Mouse (Mus musculus): ENCODE data around the gene Dcaf4.

Dcaf4 gene

DNA sequence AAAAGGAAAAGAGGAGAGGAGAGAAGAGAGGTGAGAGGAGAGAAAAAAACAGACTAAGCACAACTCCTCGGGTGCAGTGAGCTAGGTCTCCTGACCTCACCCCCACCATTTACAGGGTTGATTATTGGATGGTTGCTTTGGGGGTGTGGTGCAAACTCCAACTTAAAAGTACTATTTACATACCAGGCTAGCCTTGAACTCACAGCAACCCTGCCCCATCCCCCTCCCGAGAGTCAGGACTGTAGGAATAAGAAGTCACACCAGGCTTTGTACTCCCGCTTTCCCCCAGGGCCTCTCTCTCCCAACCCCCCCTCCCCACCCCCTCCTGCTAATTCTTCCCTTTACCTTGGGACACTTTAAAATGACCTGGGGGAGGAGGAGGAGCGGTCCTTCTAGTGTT lies 23.9 kb upstream of the Dcaf4 start:
- DNase-seq, result peak; percentile 75

DNA sequence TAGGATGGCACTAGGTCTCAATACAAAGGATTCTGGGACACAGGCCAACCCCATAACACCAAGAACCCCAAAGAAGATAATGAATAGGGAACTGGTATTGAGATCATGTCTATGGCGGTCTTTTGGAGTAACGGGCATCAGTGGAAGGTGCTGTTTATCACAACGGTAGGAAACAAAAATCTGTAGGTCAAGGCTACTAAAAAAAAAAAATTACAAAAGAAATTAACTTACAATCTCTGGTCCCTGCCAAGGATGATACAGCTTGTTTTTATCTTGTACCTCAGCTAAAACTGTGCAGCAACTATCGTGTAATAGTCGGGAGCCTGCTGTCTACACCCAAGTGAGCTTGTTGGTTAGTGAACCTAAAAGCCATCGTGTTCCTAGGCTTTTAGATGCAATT lies 23.5 kb upstream of the Dcaf4 start:
- no peak for DNase-seq

DNA sequence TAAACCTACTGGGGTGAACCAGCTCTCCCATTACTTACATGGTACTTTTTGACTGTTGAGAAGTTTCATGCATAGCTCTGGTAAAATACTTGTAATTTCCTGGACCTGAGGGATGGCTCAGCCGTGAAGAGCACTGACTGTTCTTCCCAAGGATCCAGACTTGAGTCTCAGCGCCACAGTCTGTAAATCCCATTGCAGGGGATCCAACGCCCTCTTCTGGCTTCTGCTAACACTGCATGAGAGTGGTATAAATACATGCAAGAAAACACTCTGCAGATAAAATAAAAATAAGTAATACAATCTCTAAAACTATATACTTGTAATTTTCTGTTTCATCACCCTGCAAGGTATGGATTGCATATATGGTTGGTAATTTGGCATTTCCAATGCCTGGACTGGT lies 22.3 kb upstream of the Dcaf4 start:
- no peak for DNase-seq

DNA sequence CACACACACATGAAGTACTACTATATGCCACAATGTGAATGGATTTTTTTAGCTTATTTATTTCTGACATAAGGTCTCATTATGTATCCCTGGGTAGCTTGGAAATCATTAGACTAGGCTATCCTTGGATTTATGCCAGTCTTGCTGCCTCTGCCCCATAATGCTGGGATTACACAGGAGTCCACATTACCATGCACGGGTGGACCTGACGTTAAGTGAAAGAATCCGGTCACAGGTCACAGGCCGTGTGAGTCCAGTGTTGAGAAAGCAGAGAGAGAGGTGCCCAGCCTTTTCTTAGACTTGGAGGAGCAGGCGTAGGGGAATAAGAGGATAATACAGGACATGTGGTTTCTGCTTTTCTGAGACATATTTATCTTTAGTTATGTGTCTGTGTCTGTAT lies 21.0 kb upstream of the Dcaf4 start:
- DNase-seq, result no peak

DNA sequence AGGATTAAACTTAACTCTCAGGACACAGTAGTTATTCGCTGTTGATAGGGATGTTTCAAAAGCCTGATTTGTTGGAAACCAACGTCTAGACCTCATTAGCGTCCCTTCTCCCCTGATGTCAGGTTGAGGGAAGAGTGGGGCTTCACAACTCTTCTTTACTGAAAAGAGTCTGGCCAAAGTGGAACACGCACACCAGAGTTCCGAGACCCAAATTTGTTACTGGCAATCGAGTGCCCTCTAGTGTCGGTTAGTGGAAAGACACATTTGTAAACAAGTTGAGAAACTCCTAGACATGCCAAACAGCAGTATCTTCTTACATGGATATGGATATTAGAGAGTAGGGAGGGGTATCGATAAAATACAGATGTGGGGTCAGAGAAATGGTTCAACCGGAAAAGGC lies 18.1 kb upstream of the Dcaf4 start:
- peak; percentile 85 for DNase-seq

DNA sequence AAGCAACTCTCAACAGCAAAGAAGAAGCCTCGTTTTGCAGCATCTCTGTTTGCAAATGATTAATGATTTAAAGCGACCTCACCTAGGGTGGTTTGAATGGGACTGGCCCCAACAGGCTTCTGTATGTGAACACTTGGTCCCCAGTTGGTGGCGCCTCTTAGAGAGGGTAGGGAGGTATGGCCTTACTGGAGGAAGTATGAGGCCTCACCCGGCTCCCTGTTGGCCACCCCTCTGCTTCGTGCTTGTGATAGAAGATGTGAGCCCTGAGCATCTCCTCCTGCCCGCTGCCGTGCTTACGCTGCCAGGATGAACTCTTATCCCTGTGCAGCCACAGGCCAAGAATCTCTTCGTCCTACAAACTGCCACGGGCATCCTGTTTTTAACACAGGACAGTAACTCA lies 13.7 kb upstream of the Dcaf4 start:
- no peak for DNase-seq

DNA sequence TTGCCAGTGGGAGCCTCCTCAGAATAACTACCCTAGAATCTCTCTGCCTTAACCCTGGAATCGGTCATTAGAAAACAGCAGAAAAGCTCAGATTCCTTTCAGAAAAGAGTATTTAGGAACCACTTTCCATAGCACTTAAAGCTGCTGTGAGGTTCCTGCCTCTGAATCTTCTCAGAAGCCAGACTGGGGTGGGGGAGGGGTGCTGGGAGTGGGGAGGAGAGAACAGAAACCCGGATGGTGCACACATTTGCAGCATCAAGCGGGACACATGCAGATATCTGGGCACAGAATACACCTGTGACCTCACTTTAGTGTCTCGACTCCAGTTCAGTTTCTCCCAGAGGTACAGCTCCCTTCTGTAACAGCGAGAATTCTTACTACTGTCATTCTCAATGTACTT lies 9.7 kb upstream of the Dcaf4 start:
- DNase-seq, result no peak

DNA sequence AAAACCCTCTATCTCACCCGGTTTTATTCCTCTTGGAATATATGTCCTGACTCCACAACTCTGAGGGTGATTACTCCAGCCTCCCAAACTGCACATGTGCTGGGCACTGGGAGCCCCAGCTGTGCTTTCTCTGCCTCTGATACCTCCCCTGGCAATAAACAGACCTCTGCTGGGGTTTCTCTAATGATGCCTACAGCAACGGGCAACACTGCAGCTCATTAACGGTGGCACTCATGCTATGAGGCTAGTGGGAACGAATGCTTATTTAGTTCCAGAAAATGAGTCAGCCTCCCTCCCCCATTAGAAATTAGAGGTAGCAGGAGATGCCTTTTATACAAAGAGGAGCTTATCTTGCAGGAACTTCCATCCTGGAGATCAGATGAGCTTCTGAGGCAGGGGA lies 7.5 kb upstream of the Dcaf4 start:
- peak; percentile 80 for DNase-seq

DNA sequence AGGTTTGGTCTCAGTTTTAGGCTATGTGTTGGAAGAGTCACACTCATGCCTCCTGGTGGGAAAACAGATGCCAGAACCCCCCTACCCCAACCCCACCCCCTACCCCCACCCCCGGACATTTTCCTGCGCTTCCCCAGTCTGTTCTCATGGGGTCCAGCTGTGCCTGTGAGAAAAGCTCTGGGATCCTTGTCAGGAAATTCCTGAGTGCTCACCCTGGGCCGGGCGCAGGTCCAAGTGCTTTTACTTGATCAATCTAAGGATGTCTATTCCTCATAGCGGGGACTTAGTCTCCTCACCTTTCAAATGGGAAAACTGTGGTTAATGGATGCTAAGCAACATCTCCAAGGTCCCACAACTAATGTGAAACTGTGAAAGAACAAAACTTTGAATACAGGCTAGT lies 7.1 kb upstream of the Dcaf4 start:
- peak; percentile 91 for DNase-seq

DNA sequence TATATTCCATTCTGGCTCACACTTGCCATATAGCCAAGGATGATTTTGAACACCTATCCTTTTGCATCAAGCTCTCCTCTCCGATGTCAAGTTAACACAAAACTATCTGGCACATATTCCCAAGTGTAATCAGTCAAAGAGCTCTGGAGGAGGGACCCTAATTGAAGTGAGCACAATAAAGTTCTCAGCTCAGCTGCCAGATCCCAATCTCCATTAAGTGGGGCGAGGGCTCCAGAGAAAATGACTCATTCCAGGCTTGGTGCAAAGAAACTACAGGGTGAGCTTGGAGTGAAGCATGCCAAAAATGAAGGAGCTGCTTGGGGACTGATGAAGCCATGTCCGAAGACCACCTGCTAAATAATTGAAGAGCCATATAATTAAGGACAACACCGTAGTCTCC lies 6.0 kb upstream of the Dcaf4 start:
- no peak for DNase-seq

DNA sequence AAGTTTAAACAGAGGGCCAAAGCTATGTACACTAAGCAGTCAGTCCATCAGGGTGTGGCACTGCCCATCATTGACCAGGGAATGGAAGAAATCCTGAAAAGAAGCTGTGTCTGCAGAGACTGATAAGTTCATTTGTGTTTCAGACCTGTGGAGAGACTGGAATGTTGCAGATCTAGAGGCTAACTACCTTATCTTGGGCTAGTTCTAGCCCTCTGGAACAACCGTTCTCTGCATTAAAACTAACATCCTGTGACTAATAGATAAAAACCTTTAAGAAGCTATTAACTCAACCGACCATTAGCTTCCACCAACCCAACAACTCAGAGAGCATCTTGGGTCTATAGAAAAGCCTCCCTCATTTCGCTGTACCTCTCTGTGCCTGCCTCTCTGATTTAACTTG lies 2.7 kb upstream of the Dcaf4 start:
- DNase-seq, result no peak

DNA sequence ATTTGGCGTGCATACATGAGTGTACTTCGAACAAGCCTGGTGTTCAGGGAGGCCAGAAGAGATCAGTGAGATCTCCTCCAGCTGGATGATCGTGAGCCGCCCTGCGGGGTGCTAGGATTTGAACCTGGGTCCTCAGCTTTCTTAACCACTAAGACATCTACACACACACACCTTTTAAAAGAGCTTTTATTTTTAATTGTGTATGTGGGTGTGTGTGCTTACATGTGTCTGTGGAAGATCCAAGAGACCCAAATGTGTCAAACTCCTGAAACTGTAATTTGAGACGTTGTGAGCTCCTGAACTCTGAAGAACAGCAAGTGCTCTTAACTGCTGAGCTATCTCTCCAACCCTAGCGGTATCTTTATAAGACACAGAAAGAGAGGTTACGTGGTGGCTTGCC lies 817 bp downstream of the Dcaf4 start:
- DNase-seq, result no peak

DNA sequence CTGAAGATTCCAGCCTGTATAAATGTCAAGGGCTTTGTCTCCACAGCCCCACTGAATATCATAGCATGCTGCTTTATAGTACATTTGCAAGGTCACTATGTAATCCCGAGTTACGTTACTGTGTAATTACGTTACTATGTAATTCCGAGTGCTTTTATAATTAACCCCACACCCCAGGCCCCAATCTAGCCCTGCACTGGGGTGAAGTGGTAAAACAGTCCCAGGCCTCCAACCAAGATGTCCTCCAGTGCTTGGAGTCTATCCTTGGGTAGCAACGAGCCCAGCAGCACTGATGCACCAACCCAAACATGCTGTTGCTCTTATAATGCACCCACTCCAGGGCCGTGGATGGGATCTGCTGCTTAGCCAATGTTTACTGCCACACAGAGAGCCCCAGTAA lies 2.8 kb downstream of the Dcaf4 start:
- peak; percentile 83 for DNase-seq

DNA sequence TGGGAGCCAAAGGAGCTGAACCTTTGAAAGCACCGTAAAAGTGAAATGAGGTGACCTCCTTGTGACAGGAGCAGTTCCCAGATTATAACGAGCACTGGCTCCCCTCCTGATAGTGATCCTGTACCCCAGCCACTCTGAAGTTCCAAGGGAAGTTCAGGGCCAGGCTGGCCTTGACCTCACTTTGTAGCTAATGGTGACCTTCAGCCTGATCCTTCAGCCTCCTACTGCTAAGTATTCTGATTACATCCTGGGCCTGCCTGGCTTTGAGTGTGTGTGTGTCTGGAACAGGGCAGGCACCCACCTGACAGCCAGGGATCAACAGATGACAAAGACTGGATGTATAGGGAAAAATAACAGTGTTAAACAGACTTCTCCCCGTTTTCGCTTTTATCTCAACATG lies 3.6 kb downstream of the Dcaf4 start:
- no peak for DNase-seq

DNA sequence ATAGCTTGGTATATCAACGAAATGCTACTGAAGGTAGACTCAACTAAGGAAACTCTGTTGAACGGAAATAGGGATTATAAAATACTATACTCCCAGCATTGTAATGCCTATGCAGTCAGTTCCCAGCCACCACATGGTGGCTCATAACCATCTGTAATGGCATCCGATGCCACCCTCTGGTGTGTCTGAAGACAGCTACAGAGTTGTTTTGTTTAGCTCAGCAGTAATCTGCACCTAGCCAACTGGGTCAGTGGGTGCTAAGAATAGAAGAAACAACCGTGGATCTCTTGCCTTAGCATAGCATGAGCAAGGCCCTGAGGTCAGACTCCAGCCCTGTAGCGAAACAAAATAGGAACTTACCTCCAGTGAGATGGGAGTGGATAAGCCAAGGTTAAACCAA lies 4.1 kb downstream of the Dcaf4 start:
- DNase-seq, result peak; percentile 80

DNA sequence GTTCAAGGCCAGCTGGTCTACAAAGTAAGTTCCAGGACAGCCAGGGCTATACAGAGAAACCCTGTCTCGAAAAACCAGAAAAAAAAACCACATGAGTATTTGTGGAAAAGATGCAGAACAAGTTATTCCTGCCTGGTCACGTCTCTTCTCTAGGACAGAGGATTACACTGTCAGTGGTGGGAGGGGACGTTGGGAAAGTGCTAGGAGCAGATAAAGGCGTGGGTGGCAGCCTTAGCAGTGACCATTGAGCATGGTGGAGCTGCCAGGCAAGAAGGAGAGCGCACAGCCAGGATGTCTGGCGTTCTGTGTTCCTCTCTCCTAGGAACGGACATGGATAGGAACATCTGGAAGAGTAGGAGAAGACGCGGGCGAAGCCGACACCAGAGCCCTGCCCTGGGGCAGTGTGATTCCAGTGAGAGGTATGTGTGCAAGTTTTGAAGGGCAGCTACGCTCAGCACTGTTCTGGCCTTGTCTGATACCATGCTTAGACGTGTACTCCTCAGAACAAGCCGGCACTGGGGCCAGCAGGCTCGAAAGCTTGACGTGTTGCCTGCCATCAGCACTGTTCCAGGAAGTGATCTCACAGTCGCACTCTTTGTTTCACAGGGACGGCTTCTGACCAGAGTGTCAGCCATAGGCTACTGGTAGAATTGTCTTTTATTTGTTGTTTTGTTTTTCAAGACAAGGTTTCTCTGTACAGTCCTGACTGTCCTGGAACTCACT lies 5.7 kb downstream of the Dcaf4 start:
- peak; percentile 85 for DNase-seq

DNA sequence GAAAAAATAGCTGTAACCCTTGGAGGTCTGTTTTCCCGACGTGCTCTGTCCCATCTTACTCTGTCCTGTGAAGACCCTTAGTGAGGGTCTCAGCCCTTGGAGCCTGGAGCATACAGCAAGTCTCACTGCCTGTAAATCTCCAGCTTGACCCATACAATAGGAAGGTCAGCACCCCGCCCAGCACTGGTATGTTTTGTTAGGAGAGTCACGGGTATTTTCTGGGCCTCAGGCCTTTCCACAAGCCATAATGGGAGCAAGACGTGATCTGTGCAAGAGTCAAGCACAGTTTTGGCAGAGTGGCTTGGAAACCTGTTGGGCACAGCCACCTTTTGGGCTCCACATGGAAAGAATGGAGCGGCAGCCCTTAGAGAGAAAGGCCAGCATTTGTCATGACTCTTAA lies 7.5 kb downstream of the Dcaf4 start:
- peak; percentile 80 for DNase-seq

DNA sequence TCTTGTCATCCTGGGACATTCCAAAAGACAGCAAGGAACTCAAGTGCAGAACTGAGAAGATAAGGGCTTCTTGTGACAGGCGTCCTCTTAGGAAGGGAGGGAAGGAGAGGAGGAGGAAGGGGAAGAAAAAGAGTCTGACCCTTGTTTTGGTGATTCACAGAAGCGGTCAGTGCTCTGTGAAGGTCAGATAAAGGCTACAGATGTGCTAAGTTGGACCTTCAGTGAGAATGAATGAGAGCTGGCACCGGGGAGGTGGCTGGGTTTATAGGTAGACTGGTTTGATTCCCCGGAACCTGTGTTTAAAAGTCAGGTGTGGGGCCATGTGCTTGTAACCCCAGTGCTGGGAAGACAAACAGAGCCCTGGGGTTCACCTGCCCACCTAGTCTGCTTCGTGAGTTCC lies 8.4 kb downstream of the Dcaf4 start:
- peak; percentile 78 for DNase-seq

DNA sequence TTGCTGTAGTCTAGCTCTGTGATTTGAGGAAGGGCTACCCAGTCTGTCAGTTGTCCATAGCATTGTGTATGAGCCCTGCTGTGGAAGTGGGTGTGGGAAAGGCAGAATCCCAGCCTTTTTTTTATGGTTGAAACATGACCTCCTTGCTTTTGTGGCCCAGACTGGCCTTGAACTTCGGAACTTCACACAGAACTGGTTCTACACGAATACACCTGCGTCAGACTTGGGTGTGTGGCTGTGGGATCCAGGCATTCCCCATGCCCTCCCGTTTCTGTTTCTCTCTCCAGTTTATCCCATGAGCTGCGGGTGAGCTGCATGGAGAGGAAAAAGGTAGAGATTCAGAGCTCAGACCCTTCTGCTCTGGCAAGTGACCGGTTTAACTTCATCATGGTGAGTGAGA lies 11.7 kb downstream of the Dcaf4 start:
- no peak for DNase-seq

DNA sequence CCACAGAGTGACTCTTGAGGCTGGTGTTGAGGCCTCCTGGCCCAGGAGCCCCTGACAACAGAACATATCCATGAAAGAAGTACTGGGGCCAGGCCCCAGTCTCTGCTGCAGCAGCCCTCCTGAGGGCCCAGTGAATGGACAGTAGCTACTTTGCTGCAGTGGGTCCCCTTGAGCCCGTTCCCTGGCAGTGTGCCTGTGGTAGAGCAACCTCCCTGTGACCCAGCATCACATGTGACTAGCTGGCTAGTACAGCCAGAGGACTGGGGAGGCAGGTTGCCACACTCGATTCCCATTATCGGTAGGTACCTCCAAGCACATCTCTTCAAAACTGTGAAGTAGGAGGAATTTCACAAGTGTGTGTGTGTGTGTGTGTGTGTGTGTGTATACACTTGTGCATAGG lies 12.7 kb downstream of the Dcaf4 start:
- DNase-seq, result peak; percentile 92

DNA sequence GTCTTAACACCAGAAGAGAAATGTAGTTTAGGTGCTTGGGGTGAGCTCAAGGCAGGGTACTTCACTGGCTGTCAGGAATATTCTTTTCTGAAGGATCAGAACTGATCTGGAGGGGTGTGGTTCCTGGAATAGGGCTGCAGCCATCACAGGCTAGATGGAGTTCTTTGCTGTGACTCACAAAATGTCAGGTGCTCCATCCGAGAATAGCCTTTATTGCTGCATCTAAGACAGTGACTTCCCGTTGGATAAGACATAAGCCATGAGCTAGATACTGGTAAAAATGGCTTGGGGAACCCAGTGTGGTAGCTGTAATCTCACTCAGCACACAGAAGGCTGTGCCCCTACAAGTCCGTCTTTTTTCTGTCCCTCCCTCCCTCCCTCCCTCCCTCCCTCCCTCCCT lies 13.9 kb downstream of the Dcaf4 start:
- no peak for DNase-seq

DNA sequence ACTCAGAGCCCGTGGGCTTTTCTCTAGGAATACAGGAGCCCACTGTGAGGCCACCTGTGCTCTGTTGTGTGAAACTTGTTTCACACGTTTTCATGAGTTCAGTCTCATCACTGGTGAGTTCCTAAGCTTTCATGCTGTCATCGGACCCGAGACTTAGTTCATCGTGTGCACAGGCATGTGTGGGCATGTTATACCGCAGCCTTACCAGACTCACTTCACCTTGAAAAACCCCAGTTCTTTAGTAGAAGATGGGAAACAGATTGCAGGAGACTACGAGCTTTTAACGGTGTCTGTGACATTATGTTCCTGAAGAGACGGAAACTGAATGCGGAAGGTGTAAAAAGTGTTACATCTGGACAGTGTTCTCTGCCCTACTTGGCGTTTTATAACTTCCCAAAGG lies 15.2 kb downstream of the Dcaf4 start:
- no peak for DNase-seq

DNA sequence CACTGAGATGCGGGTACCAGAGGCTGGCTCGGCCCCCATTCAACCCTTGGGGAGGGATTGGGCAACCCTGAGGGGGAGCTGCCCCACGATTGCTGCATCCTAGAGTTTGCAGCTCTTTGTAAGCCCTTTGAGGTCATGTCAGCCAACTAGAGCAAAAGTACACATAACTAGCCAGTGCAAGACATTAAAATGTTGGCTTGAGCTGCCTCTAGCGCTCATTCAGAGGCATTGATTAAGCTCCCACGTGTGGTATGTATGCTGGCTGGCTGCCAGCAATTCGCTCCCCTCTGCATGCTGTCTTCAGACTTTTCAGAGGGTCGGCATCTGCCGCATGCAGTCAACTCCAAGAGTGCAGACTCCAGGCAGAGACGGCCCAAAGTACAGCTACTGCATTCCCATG lies 15.8 kb downstream of the Dcaf4 start:
- no peak for DNase-seq

DNA sequence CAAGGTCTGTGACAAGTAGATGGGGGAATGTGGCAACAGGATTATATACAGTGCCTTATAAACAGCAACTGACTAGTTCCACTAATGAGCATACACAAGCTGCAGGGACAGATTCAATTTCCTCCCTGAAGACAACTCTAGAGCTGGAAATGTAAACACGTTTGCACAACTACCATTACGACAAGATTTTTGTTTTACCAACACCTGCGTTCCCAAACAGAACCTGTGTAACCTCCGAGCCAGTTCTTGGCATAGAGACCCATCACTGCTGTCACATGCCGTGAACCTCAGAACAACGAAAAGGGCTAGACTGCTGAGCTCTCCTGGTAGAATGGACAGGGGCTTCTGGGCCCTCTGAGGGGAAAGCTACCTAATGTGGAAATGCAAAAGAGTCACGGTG lies 23.7 kb downstream of the Dcaf4 start:
- no peak for DNase-seq

DNA sequence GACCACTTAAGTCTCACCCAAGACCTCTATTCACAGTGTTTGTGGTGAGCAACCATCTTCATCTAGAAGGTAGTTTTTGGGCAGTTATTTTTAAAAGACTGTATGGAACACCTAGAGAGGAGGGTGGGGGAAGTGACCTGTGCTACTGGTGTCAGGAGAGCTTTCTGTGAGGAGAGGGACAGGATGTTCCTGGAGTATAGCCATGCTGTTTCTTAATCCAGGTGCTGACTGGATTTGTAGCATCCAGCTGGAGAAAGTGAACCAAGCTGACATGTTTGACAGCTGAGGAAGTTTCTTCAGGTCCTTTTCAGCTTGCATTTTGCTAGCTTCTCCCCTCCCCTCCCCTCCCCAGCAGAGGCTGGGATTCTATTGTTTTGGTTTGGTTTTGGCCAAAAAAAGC lies 24.5 kb downstream of the Dcaf4 start:
- DNase-seq, result no peak

DNA sequence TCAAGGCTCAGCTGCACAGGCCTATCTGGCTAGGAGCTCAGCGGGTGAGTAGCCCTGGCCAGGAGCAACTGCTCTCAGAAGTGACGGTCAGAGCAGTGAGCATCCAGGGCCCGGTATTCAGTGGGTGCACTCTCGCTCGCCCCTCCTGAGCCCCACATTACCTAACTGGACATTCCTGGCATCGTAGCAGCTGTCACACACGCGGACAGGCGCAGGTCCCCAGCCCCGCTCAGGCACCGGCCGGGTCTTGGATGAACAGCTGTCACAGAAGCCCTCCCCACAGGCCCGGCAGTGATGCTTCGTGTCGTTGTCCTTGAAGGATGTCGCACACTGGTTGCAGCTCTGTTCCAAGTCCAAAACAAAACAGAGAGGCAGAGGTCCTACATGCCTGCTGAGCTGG lies 31.0 kb downstream of the Dcaf4 start:
- no peak for DNase-seq
